Mouse (Mus musculus): ENCODE data around the gene Scfd1. TPM values are rescaled to one million over a fixed set of nuclear protein-coding genes. Genes with fewer than 3 reads are reported as not detected.

Gene Scfd1
- total RNA-seq, 4 experiments from 2014 or later, result 37.9 to 43.9 (median 42.1) TPM

Other genes starting within 250 kb of the Scfd1 start
- 1 to 10 TPM; 6.8 to 8.4 (median 8.0) TPM for gene G2e3, start 29.4 kb upstream of the Scfd1 start, total RNA-seq (2022)
- gene Coch, start 215.8 kb downstream of the Scfd1 start, total RNA-seq (2022), result 10 to 100 TPM; 27.4 to 31.2 (median 29.1) TPM

All from left cerebral cortex, adult 8-10 months (tissue).